13 mouse cellular contexts compared by ENCODE assay signal in the genomic region with DNA sequence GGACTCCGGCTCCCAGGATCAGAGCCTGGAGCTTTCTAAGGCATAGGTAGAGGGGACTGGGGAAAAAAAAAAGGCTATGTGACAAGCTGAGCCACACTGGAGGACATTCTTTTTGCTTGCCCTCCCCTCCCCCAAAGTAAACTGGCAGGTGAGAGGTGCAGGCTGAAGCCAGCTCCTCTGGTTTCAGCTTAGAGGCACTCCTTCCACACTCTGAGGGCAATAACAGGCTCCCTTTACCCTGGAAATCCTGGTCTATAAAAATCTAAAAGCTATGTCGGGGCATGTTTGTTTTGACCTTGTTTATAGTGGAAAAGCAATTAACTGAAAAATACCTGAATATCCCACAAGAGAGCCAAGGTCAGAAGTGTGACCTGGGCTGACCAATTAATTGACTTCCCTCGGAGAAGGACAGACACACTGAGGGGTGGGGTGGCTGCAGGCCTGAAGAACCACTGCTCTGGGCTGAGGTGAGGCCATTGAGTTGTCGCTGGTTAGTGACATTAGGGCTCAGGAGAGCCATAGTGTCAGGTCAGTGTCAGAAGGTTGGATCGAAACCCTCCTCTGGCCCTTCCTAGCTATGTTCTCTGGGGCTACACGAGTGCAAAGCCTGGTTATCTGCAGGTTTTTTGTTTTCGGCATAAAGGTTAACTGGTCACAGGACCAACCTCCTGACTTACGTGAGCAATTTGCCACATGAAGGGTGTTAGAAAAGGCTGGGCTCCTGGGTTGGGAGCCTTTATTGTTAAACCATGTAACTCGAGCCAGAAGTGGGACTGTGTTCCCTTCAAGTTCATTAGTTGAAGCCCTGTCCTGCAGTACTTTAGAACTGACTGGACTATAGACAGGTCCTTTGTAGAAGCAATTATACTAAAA. TPM values are rescaled to one million over a fixed set of nuclear protein-coding genes. Genes with fewer than 3 reads are reported as not detected.
A peak's percentile ranks its signal among the peaks of the same experiment; 100 is the strongest.
DNase-seq lines count a peak whose midpoint lies in the region; ATAC-seq and TF ChIP-seq lines count a peak whose summit lies in the region.
"Had no signal": no experiment of that assay in that cellular context is flagged by ENCODE, and none has a peak within 500 bp of the region (broad histone marks: within the 10 kb centered on the region; RNA-seq: fewer than 3 reads in every experiment).

No protein-coding gene starts in this region.

- ATAC-seq in heart, embryonic 13.5 days (ENCODE audit: extremely low read depth, insufficient number of reproducible peaks, low FRiP score, low TSS enrichment), result no peak
- ATAC-seq in intestine, embryonic 15.5 days, result 0 out of 2 replicates have a peak, but pooled peaks have one; percentile 30
- ATAC-seq in lung, embryonic 15.5 days (ENCODE audit: borderline replicate concordance, extremely low read depth, low FRiP score, low TSS enrichment), result no peak
- ATAC-seq in hindbrain, postnatal 0 days, result no peak
- ATAC-seq: forebrain, embryonic 16.5 days had no signal

- no peak overlapping the region for H3K27ac ChIP-seq in heart, embryonic 13.5 days (replicated peaks)
- H3K27ac ChIP-seq in intestine, embryonic 15.5 days, result peak overlapping the region; percentile 34; the same call in 1 of the 2 replicates
- peak overlapping the region; percentile 92 for H3K27ac ChIP-seq in lung, embryonic 15.5 days
- no peak overlapping the region for H3K27ac ChIP-seq in hindbrain, postnatal 0 days

- no peaks in the 10 kb centered on the region for H3K27me3 ChIP-seq in heart, embryonic 13.5 days (replicated peaks)
- peaks cover 3% of the 10 kb centered on the region; the same call in 1 of the 2 replicates for H3K27me3 ChIP-seq in E14TG2a.4 (ENCODE audit: insufficient read depth, low read length)
- H3K27me3 ChIP-seq in intestine, embryonic 15.5 days (replicated peaks), result no peaks in the 10 kb centered on the region
- no peaks in the 10 kb centered on the region for H3K27me3 ChIP-seq in lung, embryonic 15.5 days
- H3K27me3 ChIP-seq in hindbrain, postnatal 0 days (ENCODE audit: insufficient read depth, low read length), result no peaks in the 10 kb centered on the region
- H3K27me3 ChIP-seq: megakaryocyte, embryonic 14.5 days had no signal

- no peak overlapping the region for H3K4me2 ChIP-seq in heart, embryonic 13.5 days
- no peak overlapping the region for H3K4me2 ChIP-seq in intestine, embryonic 15.5 days (replicated peaks)
- no peak overlapping the region for H3K4me2 ChIP-seq in lung, embryonic 15.5 days
- H3K4me2 ChIP-seq in hindbrain, postnatal 0 days (ENCODE audit: low read depth, low read length), result no peak overlapping the region

- WGBS in heart, embryonic 13.5 days, result 61% methylated on average over 9 of the region's 9 CpGs
- WGBS in intestine, embryonic 15.5 days, result 44% methylated on average over 9 of the region's 9 CpGs
- WGBS in lung, embryonic 15.5 days, result 42% methylated on average over 9 of the region's 9 CpGs
- WGBS in hindbrain, postnatal 0 days, result 68% methylated on average over 9 of the region's 9 CpGs

- DNase-seq in heart, adult 9 months (ENCODE audit: low spot score in 2 of 2), result no peak
- no peak for DNase-seq in hindbrain, postnatal 0 days (ENCODE audit: low spot score)
- DNase-seq in ovary, adult 18-20 months (ENCODE audit: low spot score), result no peak
- DNase-seq in spleen, adult 18-20 months, result no peak
- DNase-seq: B cell, adult 2 months; heart, postnatal 36 days; thymus, postnatal 4 days had no signal

- H3K4me1 ChIP-seq in heart, embryonic 13.5 days, result peaks cover 59% of the 10 kb centered on the region
- peaks cover 95% of the 10 kb centered on the region for H3K4me1 ChIP-seq in E14TG2a.4 (replicated peaks; ENCODE audit: low read depth, low read length)
- peaks cover 31% of the 10 kb centered on the region for H3K4me1 ChIP-seq in intestine, embryonic 15.5 days (replicated peaks)
- H3K4me1 ChIP-seq in lung, embryonic 15.5 days, result peaks cover 72% of the 10 kb centered on the region
- H3K4me1 ChIP-seq in hindbrain, postnatal 0 days (ENCODE audit: insufficient read depth, low read length), result peaks cover 8% of the 10 kb centered on the region

- no peak overlapping the region for H3K4me3 ChIP-seq in heart, embryonic 13.5 days
- peak overlapping the region; percentile 41; the same call in 1 of the 2 replicates for H3K4me3 ChIP-seq in E14TG2a.4 (replicated peaks; ENCODE audit: low read length)
- H3K4me3 ChIP-seq in intestine, embryonic 15.5 days (replicated peaks), result no peak overlapping the region
- H3K4me3 ChIP-seq in lung, embryonic 15.5 days, result no peak overlapping the region
- H3K4me3 ChIP-seq in hindbrain, postnatal 0 days (ENCODE audit: low read length), result no peak overlapping the region

- no peaks in the 10 kb centered on the region for H3K9me3 ChIP-seq in heart, embryonic 13.5 days
- H3K9me3 ChIP-seq in E14TG2a.4 (ENCODE audit: low read length), result no peaks in the 10 kb centered on the region
- no peaks in the 10 kb centered on the region for H3K9me3 ChIP-seq in intestine, embryonic 15.5 days
- no peaks in the 10 kb centered on the region for H3K9me3 ChIP-seq in lung, embryonic 15.5 days
- no peaks in the 10 kb centered on the region for H3K9me3 ChIP-seq in hindbrain, postnatal 0 days (ENCODE audit: low read length)
- H3K9me3 ChIP-seq: megakaryocyte, embryonic 14.5 days had no signal

- peak overlapping the region; percentile 40; the same call in 1 of the 2 replicates for H3K9ac ChIP-seq in heart, embryonic 13.5 days
- no peak overlapping the region for H3K9ac ChIP-seq in intestine, embryonic 15.5 days
- no peak overlapping the region for H3K9ac ChIP-seq in lung, embryonic 15.5 days
- no peak overlapping the region for H3K9ac ChIP-seq in hindbrain, postnatal 0 days (replicated peaks; ENCODE audit: low read length)

- H3K36me3 ChIP-seq in heart, embryonic 13.5 days, result no peaks in the 10 kb centered on the region
- no peaks in the 10 kb centered on the region for H3K36me3 ChIP-seq in E14TG2a.4 (ENCODE audit: insufficient read depth, low read length)
- no peaks in the 10 kb centered on the region for H3K36me3 ChIP-seq in intestine, embryonic 15.5 days
- no peaks in the 10 kb centered on the region for H3K36me3 ChIP-seq in lung, embryonic 15.5 days
- no peaks in the 10 kb centered on the region for H3K36me3 ChIP-seq in hindbrain, postnatal 0 days (ENCODE audit: insufficient read depth, low read length)

- TF ChIP-seq CTCF in E14TG2a.4 (conservative IDR thresholded peaks at IDR 0.05; ENCODE audit: low read length), result no peak
- no peak for TF ChIP-seq CTCF in hindbrain, postnatal 0 days (IDR thresholded peaks at IDR 0.05; ENCODE audit: low read depth)

RNA-seq across cellular contexts. Expression of a gene that starts 20.9 kb away (rescaled TPM):
- polyA plus RNA-seq in heart, embryonic 13.5 days (2015; fragmentation: Nextera tagmentation; extraction: Ambion mirVana), result 248 and 278 TPM in 2 replicates
- polyA plus RNA-seq in intestine, embryonic 15.5 days (2015; fragmentation: Nextera tagmentation; extraction: Ambion mirVana), result 314 and 350 TPM in 2 replicates
- 207 and 211 TPM in 2 replicates for polyA plus RNA-seq in lung, embryonic 15.5 days (2015; fragmentation: Nextera tagmentation; extraction: Ambion mirVana)
- total RNA-seq in hindbrain, postnatal 0 days (2014; rRNA removed), result 46.4 and 52.5 TPM in 2 replicates
- 212 and 215 TPM in 2 replicates for polyA plus RNA-seq in hindbrain, postnatal 0 days (2015; fragmentation: Nextera tagmentation; extraction: Ambion mirVana)

RNA-seq across cellular contexts. Expression of a gene that starts 48.6 kb away (rescaled TPM):
- 1.0 and 1.1 TPM in 2 replicates for polyA plus RNA-seq in heart, embryonic 13.5 days (2015; fragmentation: Nextera tagmentation; extraction: Ambion mirVana)
- 2.5 and 2.6 TPM in 2 replicates for polyA plus RNA-seq in intestine, embryonic 15.5 days (2015; fragmentation: Nextera tagmentation; extraction: Ambion mirVana)
- polyA plus RNA-seq in lung, embryonic 15.5 days (2015; fragmentation: Nextera tagmentation; extraction: Ambion mirVana), result 3.8 TPM in 2 replicates
- total RNA-seq in hindbrain, postnatal 0 days (2014; rRNA removed), result 26.5 and 38.7 TPM in 2 replicates
- polyA plus RNA-seq in hindbrain, postnatal 0 days (2015; fragmentation: Nextera tagmentation; extraction: Ambion mirVana), result 9.1 and 9.8 TPM in 2 replicates

Comparison
In these comparisons a context has a peak if more than half of its experiments do, and no peak if none do; other contexts are left out.
1. H3K27ac ChIP-seq: peak in intestine, embryonic 15.5 days (single experiment) and lung, embryonic 15.5 days (single experiment); none in heart, embryonic 13.5 days (single experiment) and hindbrain, postnatal 0 days (single experiment).